Mouse (Mus musculus) G1E (cell line): Measurements from ENCODE around the gene Tpm3. TPM values are rescaled to one million over a fixed set of nuclear protein-coding genes. Genes with fewer than 3 reads are reported as not detected.

Source experiments
- ATAC-seq: 2 replicates; pipeline ENCODE4 v1.8.0; 2016; ENCODE audit warnings: mild to moderate bottlenecking; ENCODE audit not compliant: insufficient number of reproducible peaks, poor library complexity, low FRiP score, severe bottlenecking; ENCODE audit errors: extremely low read depth
- DNase-seq: peaks from one replicate; pipeline ENCODE4 v3.0.0; 2012; ENCODE audit warnings: low spot score
- H3K27me3 ChIP-seq: 2 replicates; pipeline ENCODE4 v1.6.1; 2012; ENCODE audit warnings: mild to moderate bottlenecking, low read length, inconsistent platforms; ENCODE audit not compliant: insufficient read depth
- H3K36me3 ChIP-seq: replicated peaks from 2 replicates; pipeline ENCODE3; 2012; ENCODE audit warnings: mild to moderate bottlenecking, inconsistent platforms
- H3K4me1 ChIP-seq: 2 replicates; pipeline ENCODE4 v1.6.1; 2012; ENCODE audit warnings: low read depth, low read length, inconsistent platforms, mixed read lengths; ENCODE audit not compliant: insufficient read depth
- H3K4me3 ChIP-seq: 2 replicates; pipeline ENCODE4 v1.5.1; 2012; ENCODE audit warnings: low read depth, mild to moderate bottlenecking, inconsistent platforms, low read length, moderate library complexity, mixed read lengths
- H3K9me3 ChIP-seq: replicated peaks from 2 replicates; pipeline ENCODE4 v1.6.1; 2012; ENCODE audit warnings: inconsistent platforms
- CTCF ChIP-seq: IDR thresholded peaks from 2 replicates; pipeline ENCODE4 v1.5.1; 2012; ENCODE audit warnings: low read depth, low read length, inconsistent platforms, mixed read lengths
- GATA1 ChIP-seq: IDR thresholded peaks from 2 replicates; pipeline ENCODE4 v1.6.1; 2012; ENCODE audit warnings: borderline replicate concordance, low read length, inconsistent platforms, mixed read lengths
- GATA2 ChIP-seq: IDR thresholded peaks from 2 replicates; pipeline ENCODE4 v1.6.1; 2012; ENCODE audit warnings: low read depth, low read length, inconsistent platforms, borderline replicate concordance
- POLR2AphosphoS5 ChIP-seq: IDR thresholded peaks from 2 replicates; pipeline ENCODE4 v1.6.1; 2012; ENCODE audit warnings: low read depth, low read length, inconsistent platforms; ENCODE audit not compliant: insufficient replicate concordance
- TAL1 ChIP-seq: conservative IDR thresholded peaks from 2 replicates; pipeline ENCODE4 v1.6.1; 2012; ENCODE audit warnings: low read depth, low read length, inconsistent platforms, mixed read lengths
- polyA plus RNA-seq: library from polyadenylated mRNA; stranded (reverse); fragments of >175 nt; gene quantifications from 2 replicates; pipeline ENCODE4 v1.2.3, GENCODE M21; 2012
- total RNA-seq, 2 experiments: library from RNA; stranded (forward) in 1 of 2; stranded (reverse) in 1 of 2; fragments of 200-1000 nt in 1 of 2; fragments of >200 nt in 1 of 2; fragmentation: Nextera tagmentation in 1 of 2; gene quantifications; 2 replicates each; pipeline ENCODE4 v1.2.3; 2014 to 2017

Gene Tpm3
- 161 and 215 TPM in 2 replicates for total RNA-seq (2014; fragmentation: Nextera tagmentation)
- 342 and 425 TPM in 2 replicates for total RNA-seq (2017)
- 280 and 287 TPM in 2 replicates for polyA plus RNA-seq

DNA sequence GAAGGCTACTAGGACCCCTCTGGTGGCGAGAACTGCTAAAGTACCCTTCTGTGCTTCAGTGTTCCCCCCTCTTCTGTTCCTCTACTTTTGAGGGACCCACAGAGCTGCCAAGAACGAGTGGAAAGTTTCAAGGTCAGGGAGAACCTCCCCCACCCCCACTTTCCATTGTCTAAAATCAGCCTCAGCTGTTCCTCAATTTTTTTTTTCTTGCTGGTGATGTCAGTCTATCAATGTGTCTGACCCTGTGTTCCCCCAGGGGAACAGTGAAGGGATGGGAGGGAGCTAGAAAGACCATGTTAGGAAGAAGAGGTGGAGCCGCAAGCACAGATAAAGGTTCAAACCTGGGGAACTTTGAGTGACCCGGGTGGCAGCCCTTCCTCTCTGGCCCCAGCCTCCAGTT lies at the start of gene Tpm3:
Gene Tpm3 (plus strand): TSS at position 356 of the 400 bp plus-strand sequence.
- Histone ChIP-seq H3K36me3 (peaks cover 3% of the 10 kb centered on the region), H3K4me3 (no peak within 1 kb of the TSS), H3K9me3 (no peaks in the 10 kb centered on the region), H3K27me3 (peaks cover 23% of the 10 kb centered on the region), H3K4me1 (peaks cover 16% of the 10 kb centered on the region)
- no peak for ATAC-seq
- DNase-seq, result no peak
- TF ChIP-seq CTCF, result no peak
- no peak for TF ChIP-seq POLR2AphosphoS5
- TF ChIP-seq TAL1, result no peak
- no peak for TF ChIP-seq GATA2
- no peak for TF ChIP-seq GATA1

DNA sequence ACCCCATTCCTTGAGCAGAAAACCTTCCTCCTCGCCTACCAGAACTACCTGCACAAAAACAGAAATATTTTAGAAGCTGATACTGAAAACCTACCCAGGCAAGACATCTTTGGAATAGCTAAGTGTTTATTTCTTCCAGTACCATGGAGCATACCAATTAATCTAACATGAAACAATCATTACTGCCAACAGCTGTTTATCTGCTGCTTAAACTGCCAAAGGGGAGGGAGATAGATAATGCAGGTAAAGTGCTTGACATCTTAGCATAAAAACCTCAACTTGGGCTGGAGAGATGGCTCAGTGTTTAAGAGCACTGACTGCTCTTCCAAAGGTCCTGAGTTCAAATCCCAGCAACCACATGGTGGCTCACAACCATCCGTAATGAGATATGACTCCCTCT lies 37.8 kb upstream of the Tpm3 start:
- TF ChIP-seq CTCF (no peak), POLR2AphosphoS5 (no peak), TAL1 (no peak), GATA2 (no peak), GATA1 (no peak)
- DNase-seq, result no peak
- Histone ChIP-seq H3K4me1 (peaks cover 9% of the 10 kb centered on the region; the same call in 1 of the 2 replicates), H3K4me3 (no peak overlapping the region), H3K9me3 (no peaks in the 10 kb centered on the region), H3K27me3 (no peaks in the 10 kb centered on the region), H3K36me3 (peaks cover 91% of the 10 kb centered on the region)
- ATAC-seq, result no peak

DNA sequence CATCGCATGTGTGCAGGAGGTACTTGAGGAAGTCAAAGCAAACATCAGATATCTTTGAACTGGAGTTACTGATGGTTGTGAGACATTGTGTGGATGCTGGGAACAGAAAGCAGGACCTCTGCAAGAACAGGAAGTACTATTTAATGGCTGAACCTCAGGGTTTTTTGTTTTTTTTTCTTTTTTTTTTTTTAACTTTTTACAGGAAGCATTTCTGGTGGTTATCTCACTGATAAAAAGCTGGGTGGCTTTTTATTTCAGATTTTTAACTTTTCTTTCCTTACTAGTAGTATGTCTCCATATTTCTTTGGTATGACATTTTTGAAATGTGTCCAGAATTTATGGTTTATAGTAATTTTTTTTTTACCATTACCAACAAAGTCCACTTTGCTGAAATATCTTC lies 36.2 kb upstream of the Tpm3 start:
- Histone ChIP-seq H3K4me3 (no peak overlapping the region), H3K27me3 (no peaks in the 10 kb centered on the region), H3K36me3 (peaks cover 92% of the 10 kb centered on the region), H3K9me3 (no peaks in the 10 kb centered on the region), H3K4me1 (peaks cover 9% of the 10 kb centered on the region; the same call in 1 of the 2 replicates)
- no peak for TF ChIP-seq GATA1
- DNase-seq (no peak), ATAC-seq (no peak)

DNA sequence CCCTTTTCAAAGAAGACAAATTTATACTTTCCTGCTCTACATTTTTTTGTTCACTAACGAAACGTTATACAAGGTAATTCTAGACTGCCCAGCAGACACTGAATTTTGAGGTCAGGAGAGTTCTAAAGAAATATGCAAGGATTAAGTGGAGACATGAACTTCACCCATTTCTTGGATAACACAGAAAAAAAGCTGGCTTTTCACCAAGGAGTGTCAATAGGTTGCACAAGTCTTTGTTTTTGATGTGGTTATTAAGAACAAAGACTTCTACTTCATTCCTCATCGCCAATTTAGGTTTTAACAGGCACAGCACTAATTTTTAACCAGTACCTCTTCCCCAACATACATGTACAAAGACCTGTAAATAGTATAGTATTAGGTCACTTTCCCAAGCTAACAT lies 22.8 kb upstream of the Tpm3 start:
- no peak for TF ChIP-seq GATA1
- no peak for TF ChIP-seq GATA2
- no peak for TF ChIP-seq POLR2AphosphoS5
- TF ChIP-seq TAL1, result no peak
- no peak for TF ChIP-seq CTCF
- Histone ChIP-seq H3K27me3 (no peaks in the 10 kb centered on the region), H3K9me3 (no peaks in the 10 kb centered on the region), H3K4me1 (peaks cover 27% of the 10 kb centered on the region), H3K36me3 (peaks cover 38% of the 10 kb centered on the region), H3K4me3 (no peak overlapping the region)
- no peak for DNase-seq
- ATAC-seq, result no peak

DNA sequence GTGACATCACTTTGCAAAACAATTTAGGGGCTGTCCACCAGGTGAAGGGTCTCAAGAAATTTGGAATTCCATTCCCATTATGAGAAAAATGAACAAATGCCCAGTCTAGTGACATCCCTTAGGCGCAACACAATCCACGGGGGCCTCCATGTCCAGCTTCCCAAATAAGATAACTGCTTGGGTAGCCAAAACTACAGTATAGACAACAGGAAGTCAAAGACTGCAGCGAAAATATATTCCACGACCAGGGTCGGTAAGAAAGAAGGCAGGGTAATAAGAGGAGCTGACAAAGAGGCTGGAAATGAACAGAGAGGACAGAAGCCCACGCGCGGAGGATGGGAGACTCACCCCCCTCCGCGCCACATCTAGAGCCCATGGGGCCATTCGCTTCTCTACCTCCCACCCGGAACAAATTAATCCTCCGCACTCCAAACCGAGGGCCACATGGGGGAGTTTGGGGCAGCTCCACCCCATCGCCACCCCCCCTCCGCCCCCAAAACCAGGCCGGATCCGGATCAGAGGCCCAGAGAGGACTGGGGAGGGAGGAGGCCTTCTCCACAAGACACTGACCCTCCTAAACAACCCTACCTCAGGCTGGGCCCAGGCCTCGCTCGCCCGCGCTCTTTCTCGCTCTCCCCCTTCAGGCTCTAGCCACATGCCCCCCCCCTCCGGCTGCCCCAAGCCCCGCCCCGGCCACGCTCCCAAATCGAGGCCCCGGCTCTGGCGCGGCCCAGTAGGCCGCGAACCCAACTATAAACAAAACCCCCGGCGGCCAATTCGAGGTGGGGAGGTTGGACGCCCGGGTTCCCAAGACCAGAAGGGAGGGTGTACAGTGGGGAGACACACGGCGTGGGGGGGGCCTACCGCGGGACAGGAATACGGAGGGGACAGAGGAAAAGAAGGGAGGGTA lies 20.8 kb upstream of the Tpm3 start, which contains the start of gene 4933434E20Rik:
Gene 4933434E20Rik (plus strand): TSS at position 196 of the 910 bp plus-strand sequence.
- H3K27me3 ChIP-seq, result no peaks in the 10 kb centered on the region
- ATAC-seq (no peak), DNase-seq (peak; percentile 69)
- H3K4me1 ChIP-seq, result peaks cover 38% of the 10 kb centered on the region
- H3K9me3 ChIP-seq, result no peaks in the 10 kb centered on the region
- H3K4me3 ChIP-seq, result peak within 1 kb of the TSS; percentile 81
- TF ChIP-seq CTCF (no peak), POLR2AphosphoS5 (no peak), TAL1 (no peak), GATA2 (no peak), GATA1 (no peak)
- H3K36me3 ChIP-seq, result peaks cover 39% of the 10 kb centered on the region

DNA sequence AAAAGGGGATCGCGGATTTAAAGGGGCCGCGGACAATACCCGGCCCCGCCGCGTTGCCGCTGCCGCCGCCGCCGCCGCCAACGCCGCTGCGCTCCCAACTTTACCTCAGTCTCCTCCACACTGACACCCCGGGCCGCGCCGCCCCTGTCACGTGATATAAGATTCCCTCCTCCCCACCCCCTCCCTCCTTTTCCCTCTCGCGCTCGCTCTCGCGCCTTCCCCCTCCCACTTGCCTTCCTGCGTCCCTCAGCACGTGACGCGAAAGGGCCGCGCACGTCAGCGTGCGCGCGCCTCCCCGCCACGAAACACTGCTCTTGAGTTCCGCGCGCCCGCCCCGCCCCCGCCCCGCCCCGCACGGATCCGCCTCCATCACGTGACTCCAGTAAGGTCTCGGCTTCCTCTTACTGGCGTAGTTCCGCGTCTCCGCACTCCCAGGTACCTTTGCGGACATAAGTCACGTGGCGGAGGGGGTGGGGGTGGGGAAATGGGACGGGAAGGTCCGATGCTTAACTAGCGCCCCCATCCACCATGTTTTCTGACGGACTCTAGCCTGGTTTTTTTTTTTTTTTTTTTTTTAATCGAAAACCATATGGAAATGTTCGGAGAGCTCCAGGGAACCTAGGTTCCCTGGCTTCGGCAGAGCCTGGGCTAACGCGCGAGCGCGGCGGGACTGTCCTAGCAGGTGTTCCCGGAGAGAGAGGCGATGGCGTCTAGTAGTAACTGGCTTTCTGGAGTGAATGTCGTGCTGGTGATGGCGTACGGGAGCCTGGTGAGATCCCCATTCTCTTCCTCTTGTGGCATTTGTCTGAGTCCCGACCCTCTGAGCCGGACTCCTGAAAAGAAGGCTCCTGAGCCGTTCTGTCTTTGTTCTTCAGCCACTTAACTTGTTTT lies 19.9 kb upstream of the Tpm3 start, which contains the start of gene Ubap2l:
Gene Ubap2l (minus strand): TSS at position 278 of the 891 bp plus-strand sequence.
- TF ChIP-seq GATA2 (no peak), GATA1 (no peak), CTCF (no peak), TAL1 (no peak), POLR2AphosphoS5 (no peak)
- peaks cover 39% of the 10 kb centered on the region for H3K36me3 ChIP-seq
- H3K27me3 ChIP-seq, result no peaks in the 10 kb centered on the region
- H3K9me3 ChIP-seq, result no peaks in the 10 kb centered on the region
- peaks cover 38% of the 10 kb centered on the region for H3K4me1 ChIP-seq
- peak; percentile 81 for ATAC-seq
- DNase-seq, result peak; percentile 94
- H3K4me3 ChIP-seq, result peak within 1 kb of the TSS; percentile 81
